Mouse (Mus musculus) small intestine, adult 2 months (tissue): ENCODE results near the gene Gm15737.

Experiments used
- CTCF ChIP-seq: fragments of 200-500 bp; IDR thresholded peaks from 2 replicates; pipeline ENCODE4 v1.5.1; 2012; ENCODE audit warnings: low read depth, mild to moderate bottlenecking, control low read depth, inconsistent platforms, low read length, moderate library complexity, mixed read lengths; ENCODE audit not compliant: insufficient replicate concordance, insufficient read length; ENCODE audit errors: extremely low read depth
- POLR2A ChIP-seq: fragments of 200-500 bp; IDR thresholded peaks from 2 replicates; pipeline ENCODE4 v1.6.1; 2012; ENCODE audit warnings: low read depth, mild to moderate bottlenecking, control low read depth, inconsistent platforms, low read length, moderate library complexity

- TF ChIP-seq POLR2A, result no peak
- TF ChIP-seq CTCF, result no peak
These were observed 52.0 kb downstream of the Gm15737 start for GRCm38 (mm10) chr6:92920938-92921689.
